Mouse (Mus musculus): Measurements from ENCODE around the gene Slc26a9.
A peak's percentile ranks its signal among the peaks of the same experiment; 100 is the strongest.

Slc26a9 gene

GRCm38 (mm10) chr1:131737269-131737668 lies 6.6 kb upstream of the Slc26a9 start:
- peak; percentile 90 for DNase-seq

GRCm38 (mm10) chr1:131738760-131739159 lies 5.1 kb upstream of the Slc26a9 start:
- no peak for DNase-seq

- no peak for DNase-seq
Measured at GRCm38 (mm10) chr1:131739481-131740160, 4.2 kb upstream of the Slc26a9 start.

- DNase-seq: no peak
Measured at GRCm38 (mm10) chr1:131745391-131745790, 1.6 kb downstream of the Slc26a9 start.

GRCm38 (mm10) chr1:131747761-131748160 lies 3.9 kb downstream of the Slc26a9 start:
- no peak for DNase-seq

- DNase-seq: no peak
Measured at GRCm38 (mm10) chr1:131748636-131749035, 4.8 kb downstream of the Slc26a9 start.

GRCm38 (mm10) chr1:131749706-131750545 lies 6.1 kb downstream of the Slc26a9 start:
- DNase-seq: no peak

GRCm38 (mm10) chr1:131751181-131751890 lies 7.5 kb downstream of the Slc26a9 start:
- DNase-seq: no peak

GRCm38 (mm10) chr1:131751891-131752311 lies 8.1 kb downstream of the Slc26a9 start:
- no peak for DNase-seq

GRCm38 (mm10) chr1:131754212-131754829 lies 10.5 kb downstream of the Slc26a9 start:
- DNase-seq: no peak

GRCm38 (mm10) chr1:131754916-131755315 lies 11.1 kb downstream of the Slc26a9 start:
- DNase-seq: no peak

GRCm38 (mm10) chr1:131757211-131757610 lies 13.4 kb downstream of the Slc26a9 start:
- DNase-seq: no peak

- no peak for DNase-seq
Measured at GRCm38 (mm10) chr1:131758796-131759195, 15.0 kb downstream of the Slc26a9 start.

GRCm38 (mm10) chr1:131759667-131760427 lies 16.0 kb downstream of the Slc26a9 start:
- no peak for DNase-seq

GRCm38 (mm10) chr1:131760428-131760820 lies 16.6 kb downstream of the Slc26a9 start:
- no peak for DNase-seq

- DNase-seq: no peak
Measured at GRCm38 (mm10) chr1:131761079-131761831, 17.4 kb downstream of the Slc26a9 start.

- DNase-seq: no peak
Measured at GRCm38 (mm10) chr1:131763683-131764082, 19.9 kb downstream of the Slc26a9 start.

- DNase-seq: no peak
Measured at GRCm38 (mm10) chr1:131764581-131765338, 20.9 kb downstream of the Slc26a9 start.

- DNase-seq: peak; percentile 65
Measured at GRCm38 (mm10) chr1:131765357-131766001, 21.7 kb downstream of the Slc26a9 start.

GRCm38 (mm10) chr1:131769296-131769695 lies 25.5 kb downstream of the Slc26a9 start:
- DNase-seq: no peak
